Mouse (Mus musculus) MEL (cell line): ENCODE data around the gene Frmd6. TPM values are rescaled to one million over a fixed set of nuclear protein-coding genes. Genes with fewer than 3 reads are reported as not detected.

Source experiments
- DNase-seq: peaks from one replicate; pipeline ENCODE4 v3.0.0; 2011; ENCODE audit warnings: low read depth, low spot score
- H3K27ac ChIP-seq: 2 replicates; pipeline ENCODE4 v1.5.1; 2012; ENCODE audit warnings: low read depth, mild to moderate bottlenecking, control low read depth, low read length, moderate library complexity; ENCODE audit not compliant: control insufficient read depth
- H3K27me3 ChIP-seq, 2 experiments: fragments of 150-350 bp in 1 of 2; sonication (generic) in 1 of 2; 2 replicates each; pipeline ENCODE4 v1.6.1; 2012; ENCODE audit warnings: low read length in 2 of 2, mild to moderate bottlenecking in 2 of 2, improper control_type of control experiment in 1 of 2, moderate library complexity in 1 of 2; ENCODE audit not compliant: insufficient read depth in 2 of 2, control insufficient read depth in 1 of 2
- H3K36me3 ChIP-seq, 2 experiments: 2 replicates each; pipeline ENCODE4 v1.6.1; 2012 to 2014; ENCODE audit warnings: low read length in 2 of 2, improper control_type of control experiment in 1 of 2, inconsistent platforms in 1 of 2, mild to moderate bottlenecking in 1 of 2; ENCODE audit not compliant: insufficient read depth in 2 of 2, control insufficient read depth in 1 of 2
- H3K4me1 ChIP-seq, 2 experiments: fragments of 150-350 bp in 1 of 2; sonication (generic) in 1 of 2; 2 replicates each; pipeline ENCODE4 v1.6.1; 2012; ENCODE audit warnings: low read length in 2 of 2, improper control_type of control experiment in 1 of 2, mild to moderate bottlenecking in 1 of 2; ENCODE audit not compliant: insufficient read depth in 2 of 2, control insufficient read depth in 1 of 2
- H3K4me3 ChIP-seq, 2 experiments: fragments of 150-350 bp in 1 of 2; sonication (generic) in 1 of 2; 2 replicates each; pipeline ENCODE4 v1.5.1; 2012; ENCODE audit warnings: low read depth in 2 of 2, low read length in 2 of 2, mild to moderate bottlenecking in 2 of 2, moderate library complexity in 2 of 2, control low read depth in 1 of 2, improper control_type of control experiment in 1 of 2; ENCODE audit not compliant: control insufficient read depth in 1 of 2, insufficient read depth in 1 of 2
- H3K79me2 ChIP-seq: 2 replicates; pipeline ENCODE4 v1.6.1; 2012; ENCODE audit warnings: mild to moderate bottlenecking, low read length, moderate library complexity; ENCODE audit not compliant: control insufficient read depth, poor library complexity, insufficient read depth
- H3K9ac ChIP-seq: 2 replicates; pipeline ENCODE4 v1.6.1; 2012; ENCODE audit warnings: low read depth, mild to moderate bottlenecking, control low read depth, low read length, moderate library complexity; ENCODE audit not compliant: control insufficient read depth, poor library complexity, severe bottlenecking
- H3K9me3 ChIP-seq: fragments of 150-350 bp; sonication (generic); replicated peaks from 2 replicates; pipeline ENCODE4 v1.6.1; 2012; ENCODE audit warnings: mild to moderate bottlenecking, low read length, improper control_type of control experiment, moderate library complexity; ENCODE audit not compliant: insufficient read depth
- CHD1 ChIP-seq: IDR thresholded peaks from 2 replicates; pipeline ENCODE4 v1.6.1; 2012; ENCODE audit warnings: low read depth, mild to moderate bottlenecking, inconsistent platforms, low read length, improper control_type of control experiment
- CHD2 ChIP-seq: IDR thresholded peaks from 2 replicates; pipeline ENCODE4 v1.6.1; 2011; ENCODE audit warnings: low read length, improper control_type of control experiment
- CTCF ChIP-seq, 3 experiments: IDR thresholded peaks in 2 of 3; conservative IDR thresholded peaks in 1 of 3; 2 replicates each; pipeline ENCODE4 v1.5.1; 2011 to 2012; ENCODE audit warnings: low read length in 3 of 3, low read depth in 2 of 3, mild to moderate bottlenecking in 2 of 3, improper control_type of control experiment in 1 of 3, inconsistent platforms in 1 of 3, mixed read lengths in 1 of 3, moderate library complexity in 1 of 3; ENCODE audit not compliant: control insufficient read depth in 1 of 3, insufficient read depth in 1 of 3, poor library complexity in 1 of 3, severe bottlenecking in 1 of 3
- ELF1 ChIP-seq: IDR thresholded peaks from 2 replicates; pipeline ENCODE4 v1.6.1; 2014; ENCODE audit warnings: low read depth, mild to moderate bottlenecking, inconsistent platforms, low read length, improper control_type of control experiment, moderate library complexity
- EP300 ChIP-seq, 2 experiments: IDR thresholded peaks; 2 replicates each; pipeline ENCODE4 v1.6.1; 2011; ENCODE audit warnings: improper control_type of control experiment in 2 of 2, low read length in 2 of 2, low read depth in 1 of 2, mild to moderate bottlenecking in 1 of 2
- ETS1 ChIP-seq: IDR thresholded peaks from 2 replicates; pipeline ENCODE4 v1.6.1; 2012; ENCODE audit warnings: low read depth, mild to moderate bottlenecking, inconsistent platforms, low read length, improper control_type of control experiment, moderate library complexity
- GABPA ChIP-seq: IDR thresholded peaks from 2 replicates; pipeline ENCODE4 v1.6.1; 2012; ENCODE audit warnings: low read depth, mild to moderate bottlenecking, inconsistent platforms, low read length, improper control_type of control experiment, moderate library complexity
- MAFK ChIP-seq: IDR thresholded peaks from 2 replicates; pipeline ENCODE4 v1.6.1; 2011; ENCODE audit warnings: low read depth, mild to moderate bottlenecking, low read length, improper control_type of control experiment, borderline replicate concordance
- MAX ChIP-seq: IDR thresholded peaks from 2 replicates; pipeline ENCODE4 v1.6.1; 2011; ENCODE audit warnings: low read length, improper control_type of control experiment
- MYC ChIP-seq: IDR thresholded peaks from 2 replicates; pipeline ENCODE4 v1.6.1; 2011; ENCODE audit warnings: low read depth, mild to moderate bottlenecking, low read length, improper control_type of control experiment, moderate library complexity
- POLR2A ChIP-seq, 2 experiments: IDR thresholded peaks; 2 replicates each; pipeline ENCODE4 v1.6.1; 2011 to 2012; ENCODE audit warnings: low read length in 2 of 2, mild to moderate bottlenecking in 2 of 2, control low read depth in 1 of 2, improper control_type of control experiment in 1 of 2, low read depth in 1 of 2, moderate library complexity in 1 of 2; ENCODE audit not compliant: control insufficient read depth in 1 of 2, insufficient read depth in 1 of 2, poor library complexity in 1 of 2
- POLR2AphosphoS2 ChIP-seq: IDR thresholded peaks from 2 replicates; pipeline ENCODE4 v1.6.1; 2011; ENCODE audit warnings: low read length, improper control_type of control experiment
- POLR2AphosphoS5 ChIP-seq: IDR thresholded peaks from 2 replicates; pipeline ENCODE4 v1.6.1; 2012; ENCODE audit warnings: low read depth, borderline replicate concordance, mild to moderate bottlenecking, inconsistent platforms, low read length, moderate library complexity, mixed read lengths
- RAD21 ChIP-seq: IDR thresholded peaks from 2 replicates; pipeline ENCODE4 v1.6.1; 2011; ENCODE audit warnings: mild to moderate bottlenecking, low read depth, low read length, improper control_type of control experiment
- RCOR1 ChIP-seq: IDR thresholded peaks from 2 replicates; pipeline ENCODE4 v1.6.1; 2012; ENCODE audit warnings: low read depth, mild to moderate bottlenecking, inconsistent platforms, low read length, improper control_type of control experiment
- SIN3A ChIP-seq: IDR thresholded peaks from 2 replicates; pipeline ENCODE4 v1.6.1; 2012; ENCODE audit warnings: low read length, improper control_type of control experiment, inconsistent platforms
- SMC3 ChIP-seq: IDR thresholded peaks from 2 replicates; pipeline ENCODE4 v1.6.1; 2011; ENCODE audit warnings: low read depth, low read length, improper control_type of control experiment
- TBP ChIP-seq: IDR thresholded peaks from 2 replicates; pipeline ENCODE4 v1.8.0; 2011; ENCODE audit warnings: low read depth, low read length, improper control_type of control experiment
- USF2 ChIP-seq, 2 experiments: IDR thresholded peaks; 2 replicates each; pipeline ENCODE4 v1.6.1; 2011 to 2012; ENCODE audit warnings: improper control_type of control experiment in 2 of 2, low read length in 2 of 2, borderline replicate concordance in 1 of 2, inconsistent platforms in 1 of 2, low read depth in 1 of 2, mild to moderate bottlenecking in 1 of 2; ENCODE audit not compliant: insufficient read depth in 1 of 2
- ZC3H11A ChIP-seq: IDR thresholded peaks from 2 replicates; pipeline ENCODE4 v1.6.1; 2012; ENCODE audit warnings: low read depth, mild to moderate bottlenecking, inconsistent platforms, low read length, improper control_type of control experiment
- ZMIZ1 ChIP-seq: IDR thresholded peaks from 2 replicates; pipeline ENCODE4 v1.6.1; 2012; ENCODE audit warnings: low read depth, mild to moderate bottlenecking, inconsistent platforms, low read length, improper control_type of control experiment, moderate library complexity
- polyA plus RNA-seq, 2 experiments: library from polyadenylated mRNA; stranded (reverse) in 1 of 2; unstranded in 1 of 2; fragments of >175 nt in 1 of 2; fragments of >200 nt in 1 of 2; gene quantifications; 2 replicates each; pipeline versions ENCODE4 v1.2.1 to v1.2.4; 2012; ENCODE audit warnings: low replicate concordance in 2 of 2, low read depth in 1 of 2; ENCODE audit not compliant: insufficient read length in 2 of 2, insufficient read depth in 1 of 2, missing spikeins in 1 of 2
- total RNA-seq: library from RNA; depleted of rRNA; stranded (reverse); fragments of 300-350 nt; gene quantifications from 2 replicates; pipeline ENCODE4 v1.2.3, GENCODE M21; 2012

Frmd6 gene
- total and polyA plus RNA-seq, 3 experiments, result 3.7 to 5.0 TPM; not detected in 1

GRCm38 (mm10) chr12:70809957-70810356 is 15.4 kb upstream of the Frmd6 start:
- TF ChIP-seq EP300 (IDR thresholded peaks at IDR 0.05; ENCODE audit: low read depth in 1 of 2, low read length in 2 of 2), result no peak
- TF ChIP-seq USF2 (IDR thresholded peaks at IDR 0.05; ENCODE audit: borderline replicate concordance in 1 of 2, insufficient read depth in 1 of 2, low read depth in 1 of 2, low read length in 2 of 2), result no peak
- TF ChIP-seq TBP, result no peak
- TF ChIP-seq CHD1, result no peak
- TF ChIP-seq POLR2A (IDR thresholded peaks at IDR 0.05; ENCODE audit: control insufficient read depth in 1 of 2, insufficient read depth in 1 of 2, low read depth in 1 of 2, low read length in 2 of 2, poor library complexity in 1 of 2), result no peak
- TF ChIP-seq CTCF (IDR thresholded peaks at IDR 0.05 in 2 of 3, conservative IDR thresholded peaks at IDR 0.05 in 1 of 3; ENCODE audit: control insufficient read depth in 1 of 3, insufficient read depth in 1 of 3, low read depth in 2 of 3, low read length in 3 of 3, poor library complexity in 1 of 3, severe bottlenecking in 1 of 3), result no peak
- no peak for TF ChIP-seq RCOR1
- no peak for TF ChIP-seq SIN3A
- TF ChIP-seq ELF1, result no peak
- no peak for TF ChIP-seq MAX
- TF ChIP-seq ETS1, result no peak
- TF ChIP-seq RAD21, result no peak
- no peak for TF ChIP-seq SMC3
- no peak for TF ChIP-seq CHD2
- TF ChIP-seq POLR2AphosphoS5, result no peak
- TF ChIP-seq ZC3H11A, result no peak
- no peak for TF ChIP-seq GABPA
- TF ChIP-seq MAFK, result no peak
- no peak for TF ChIP-seq POLR2AphosphoS2
- Histone ChIP-seq H3K27ac (no peak overlapping the region), H3K9ac (no peak overlapping the region), H3K9me3 (no peaks in the 10 kb centered on the region), H3K4me1 (no peaks in the 10 kb centered on the region), H3K36me3 (no peaks in the 10 kb centered on the region), H3K79me2 (no peaks in the 10 kb centered on the region), H3K27me3 (peaks cover 3 to 16% of the 10 kb centered on the region in 2 experiments), H3K4me3 (no peak overlapping the region)
- no peak for DNase-seq

- DNase-seq, result no peak
- Histone ChIP-seq H3K9me3 (no peaks in the 10 kb centered on the region), H3K4me3 (no peak overlapping the region), H3K27me3 (peaks cover 4 to 16% of the 10 kb centered on the region in 2 experiments), H3K4me1 (no peaks in the 10 kb centered on the region), H3K79me2 (no peaks in the 10 kb centered on the region), H3K36me3 (no peaks in the 10 kb centered on the region), H3K27ac (no peak overlapping the region), H3K9ac (no peak overlapping the region)
- TF ChIP-seq ZMIZ1 (no peak), MAX (no peak), MYC (no peak), TBP (no peak), RAD21 (no peak), USF2 (IDR thresholded peaks at IDR 0.05; ENCODE audit: borderline replicate concordance in 1 of 2, insufficient read depth in 1 of 2, low read depth in 1 of 2, low read length in 2 of 2) (no peak)
Measured at GRCm38 (mm10) chr12:70811772-70812171, 13.5 kb upstream of the Frmd6 start.
